Mouse (Mus musculus) forelimb bud, embryonic 11.5 days (tissue): ENCODE measurements at regions not wholly inside any gene's neighbourhood (a gene's known extent, or its start where the extent isn't known, plus 50 kb on each side); places are given as distances from the start of the nearest gene placed in this dataset.

Experiments used
- DNase-seq: peaks from one replicate; pipeline ENCODE4 v3.0.0-alpha.2; 2012; ENCODE audit warnings: low read depth, low spot score

- peak; percentile 68 for DNase-seq
Observed at GRCm38 (mm10) chr11:31821479-31822411, 50.3 kb upstream of the Cpeb4 start.
